Mouse (Mus musculus): ENCODE results near the gene Dvl2.

DNA sequence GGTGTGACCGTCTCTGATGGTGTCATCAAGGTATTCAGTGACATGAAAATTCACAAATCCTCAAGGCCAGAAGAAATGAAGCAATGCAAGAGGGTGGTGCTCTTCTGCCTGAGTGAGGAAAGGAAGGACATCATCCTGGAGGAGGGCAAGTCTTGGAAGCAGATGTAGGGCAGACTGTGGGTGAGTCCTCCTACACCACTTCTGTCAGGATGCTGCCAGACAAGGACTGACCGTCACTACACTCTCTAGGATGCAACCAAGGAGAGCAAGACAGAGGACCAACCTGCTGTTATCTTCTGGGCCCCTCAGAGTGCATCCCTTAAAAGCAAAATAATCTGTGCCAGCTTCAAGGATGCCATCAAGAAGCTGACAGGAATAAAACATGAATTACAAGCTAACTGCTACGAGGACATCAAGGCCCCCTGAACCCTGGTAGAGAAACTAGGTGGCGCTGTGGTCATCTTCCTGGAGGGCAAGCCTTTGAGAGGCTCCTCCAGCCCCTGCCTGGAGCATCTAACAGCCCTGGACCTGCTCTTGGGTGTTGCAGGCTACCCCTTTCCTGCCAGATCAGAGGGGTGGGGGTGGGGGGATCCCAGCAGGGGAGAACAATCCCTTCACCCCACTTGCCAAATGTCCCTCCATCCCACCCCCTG is 49.5 kb upstream of the Dvl2 start:
- peak; percentile 63 for TF ChIP-seq CTCF (IDR thresholded peaks at IDR 0.05; ENCODE audit: low read depth, low read length)
- no peak for TF ChIP-seq POLR2A (IDR thresholded peaks at IDR 0.05; ENCODE audit: insufficient read depth, low read length)
